Mouse (Mus musculus) liver, embryonic 16.5 days (tissue): ENCODE measurements around the gene Hoxb13. TPM values are rescaled to one million over a fixed set of nuclear protein-coding genes. Genes with fewer than 3 reads are reported as not detected.

Experiments used
- ATAC-seq: fragments of 200-750 bp; cut with Nextera tagmentation; 2 replicates; pipeline ENCODE4 v1.8.0; 2017; ENCODE audit warnings: low read depth, mild to moderate bottlenecking, moderate number of reproducible peaks, moderate library complexity
- H3K27ac ChIP-seq: fragments of 300-500 bp; sonication (generic); 2 replicates; pipeline ENCODE4 v1.5.1; 2014; ENCODE audit warnings: mild to moderate bottlenecking, low read length
- H3K27me3 ChIP-seq: fragments of 300-500 bp; sonication (generic); 2 replicates; pipeline ENCODE4 v1.6.1; 2014; ENCODE audit warnings: low read depth, low read length, mixed read lengths; ENCODE audit not compliant: control insufficient read depth, insufficient read depth
- H3K36me3 ChIP-seq: fragments of 300-500 bp; sonication (generic); 2 replicates; pipeline ENCODE4 v1.6.1; 2014; ENCODE audit warnings: mild to moderate bottlenecking; ENCODE audit not compliant: control insufficient read depth, insufficient read depth
- H3K4me1 ChIP-seq: fragments of 300-500 bp; sonication (generic); 2 replicates; pipeline ENCODE4 v1.6.1; 2014; ENCODE audit warnings: low read depth, low read length, mixed read lengths; ENCODE audit not compliant: control insufficient read depth
- H3K4me2 ChIP-seq: fragments of 300-500 bp; sonication (generic); 2 replicates; pipeline ENCODE4 v1.6.1; 2014; ENCODE audit warnings: low read depth, low read length, mixed read lengths
- H3K4me3 ChIP-seq: fragments of 300-500 bp; sonication (generic); 2 replicates; pipeline ENCODE4 v1.5.1; 2014; ENCODE audit warnings: low read depth, mild to moderate bottlenecking, low read length
- H3K9ac ChIP-seq: fragments of 300-500 bp; sonication (generic); 2 replicates; pipeline ENCODE4 v1.6.1; 2014; ENCODE audit warnings: low read depth, low read length
- H3K9me3 ChIP-seq: fragments of 300-500 bp; sonication (generic); replicated peaks from 2 replicates; pipeline ENCODE4 v1.6.1; 2016; ENCODE audit warnings: low read length; ENCODE audit not compliant: control insufficient read depth
- WGBS: fragments of 180-500 bp; shearing (Covaris S2); extraction: QIAGEN DNeasy Blood & Tissue Kit; methylation state at CpG from one replicate; pipeline ENCODE4 v1.1.7; 2014; ENCODE audit not compliant: insufficient replicate concordance; 5-methylcytosine and 5-hydroxymethylcytosine counted together
- polyA plus RNA-seq: library from polyadenylated mRNA; unstranded; fragments of >200 nt; fragmentation: Nextera tagmentation; extraction: Ambion mirVana; gene quantifications from 2 replicates; pipeline ENCODE4 v1.2.1, GENCODE M21; 2015

The Hoxb13 gene
- polyA plus RNA-seq, 1 experiment from 2014 or later, result not detected

DNA sequence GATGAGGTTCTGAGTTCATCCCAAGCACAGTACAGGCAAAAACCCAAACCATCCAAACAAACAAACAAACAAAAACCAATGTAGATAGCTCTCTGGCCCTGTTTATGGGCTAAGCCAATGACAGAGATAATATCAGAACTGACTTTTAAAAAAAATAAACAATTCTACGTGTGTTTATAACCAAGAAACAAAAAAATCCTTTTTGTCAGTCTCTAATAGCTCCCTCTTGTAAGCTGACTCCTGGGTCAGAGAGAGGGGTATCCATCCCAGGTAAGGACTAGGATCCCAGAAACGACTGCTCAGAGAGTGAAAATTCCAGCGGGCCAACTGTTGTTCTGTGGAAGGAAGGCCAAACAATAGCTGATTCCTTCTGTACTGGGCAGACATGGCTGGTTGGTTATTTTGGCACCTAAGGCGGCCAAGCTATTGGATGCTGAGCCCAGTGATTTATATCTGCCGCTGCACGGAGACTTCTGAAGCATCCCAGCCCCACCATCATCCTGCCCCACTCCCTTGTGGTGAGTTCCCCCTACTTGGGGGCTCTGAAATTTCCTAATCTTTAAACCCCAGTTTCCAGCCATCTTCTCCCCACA lies 15.1 kb upstream of the Hoxb13 start:
- no peak overlapping the region for H3K9ac ChIP-seq
- ATAC-seq, result no peak
- 3% methylated on average over 6 of the region's 6 CpGs for WGBS
- no peak overlapping the region for H3K4me2 ChIP-seq
- H3K9me3 ChIP-seq, result no peaks in the 10 kb centered on the region
- no peaks in the 10 kb centered on the region for H3K4me1 ChIP-seq
- H3K27me3 ChIP-seq, result peaks cover 89% of the 10 kb centered on the region
- no peaks in the 10 kb centered on the region for H3K36me3 ChIP-seq
- no peak overlapping the region for H3K27ac ChIP-seq
- H3K4me3 ChIP-seq, result no peak overlapping the region

DNA sequence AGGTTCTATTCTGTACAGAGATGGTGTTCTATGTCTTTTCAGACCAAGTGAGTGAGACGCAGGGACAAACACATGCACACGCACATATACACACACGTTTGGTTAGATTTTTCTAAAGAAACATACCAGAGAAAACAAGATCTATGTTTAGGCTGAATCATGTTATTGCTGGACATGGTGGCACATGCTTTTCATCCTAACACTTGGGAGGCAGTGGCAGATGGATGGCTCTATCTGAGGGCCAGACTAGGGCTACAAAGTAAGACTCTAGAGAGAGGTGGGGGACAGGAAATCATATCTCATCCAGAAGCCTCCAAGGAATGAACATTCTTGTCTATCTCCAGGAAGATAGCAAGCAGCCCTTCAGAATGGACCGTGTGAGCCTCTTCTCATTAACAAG lies 13.1 kb upstream of the Hoxb13 start:
- ATAC-seq, result no peak
- Histone ChIP-seq H3K9ac (no peak overlapping the region), H3K4me3 (no peak overlapping the region), H3K27me3 (peaks cover 81% of the 10 kb centered on the region), H3K4me2 (no peak overlapping the region), H3K4me1 (no peaks in the 10 kb centered on the region), H3K36me3 (no peaks in the 10 kb centered on the region), H3K27ac (no peak overlapping the region), H3K9me3 (no peaks in the 10 kb centered on the region)
- WGBS, result 19% methylated on average over 4 of the region's 4 CpGs

DNA sequence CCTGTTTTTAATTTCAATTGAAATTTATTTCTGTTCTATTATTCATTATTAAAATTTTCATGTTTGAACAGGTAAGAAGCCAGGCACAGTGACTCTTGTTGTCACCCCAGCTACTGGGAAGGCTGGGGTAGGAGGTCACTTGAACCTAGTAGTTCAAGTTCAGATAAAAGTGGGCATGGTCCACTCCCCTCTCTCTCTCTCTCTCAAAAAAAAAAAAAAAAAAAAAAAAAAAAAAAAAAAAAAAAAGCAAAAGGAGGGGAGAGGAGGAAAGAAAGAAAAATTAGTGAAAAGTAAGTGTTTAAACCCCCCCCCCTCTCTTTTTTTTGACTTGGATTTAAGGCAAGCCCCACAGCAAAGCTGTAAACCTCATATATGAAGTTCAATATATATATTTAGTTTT lies 9.9 kb upstream of the Hoxb13 start:
- no peak for ATAC-seq
- Histone ChIP-seq H3K27me3 (peaks cover 80% of the 10 kb centered on the region), H3K9me3 (no peaks in the 10 kb centered on the region), H3K9ac (no peak overlapping the region), H3K36me3 (no peaks in the 10 kb centered on the region), H3K4me3 (no peak overlapping the region), H3K27ac (no peak overlapping the region), H3K4me2 (no peak overlapping the region), H3K4me1 (no peaks in the 10 kb centered on the region)

DNA sequence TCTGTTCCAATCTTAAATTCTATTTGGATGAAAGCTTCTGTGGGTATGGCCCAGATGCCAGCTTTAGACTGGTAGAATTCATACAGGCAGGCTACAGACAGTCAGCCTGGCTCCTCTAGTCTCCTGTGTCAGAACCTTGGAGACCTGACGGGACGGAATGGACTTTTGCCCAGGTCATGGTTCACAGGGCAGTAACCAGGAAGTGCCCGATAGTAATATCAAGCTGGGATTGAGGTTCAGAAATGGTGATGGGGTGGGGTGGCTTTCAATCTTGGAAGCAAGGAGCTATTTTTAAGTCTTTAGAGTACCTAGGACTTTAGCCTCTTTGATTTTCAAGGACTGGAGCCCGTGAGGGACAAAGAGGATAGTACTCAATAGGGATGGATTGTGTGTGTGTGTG lies 6.8 kb upstream of the Hoxb13 start:
- no peak for ATAC-seq
- H3K4me3 ChIP-seq, result no peak overlapping the region
- H3K9ac ChIP-seq, result no peak overlapping the region
- H3K27me3 ChIP-seq, result peaks cover 83% of the 10 kb centered on the region
- no peaks in the 10 kb centered on the region for H3K9me3 ChIP-seq
- H3K4me1 ChIP-seq, result no peaks in the 10 kb centered on the region
- no peak overlapping the region for H3K27ac ChIP-seq
- no peak overlapping the region for H3K4me2 ChIP-seq
- 12% methylated on average over 4 of the region's 4 CpGs for WGBS
- H3K36me3 ChIP-seq, result no peaks in the 10 kb centered on the region

DNA sequence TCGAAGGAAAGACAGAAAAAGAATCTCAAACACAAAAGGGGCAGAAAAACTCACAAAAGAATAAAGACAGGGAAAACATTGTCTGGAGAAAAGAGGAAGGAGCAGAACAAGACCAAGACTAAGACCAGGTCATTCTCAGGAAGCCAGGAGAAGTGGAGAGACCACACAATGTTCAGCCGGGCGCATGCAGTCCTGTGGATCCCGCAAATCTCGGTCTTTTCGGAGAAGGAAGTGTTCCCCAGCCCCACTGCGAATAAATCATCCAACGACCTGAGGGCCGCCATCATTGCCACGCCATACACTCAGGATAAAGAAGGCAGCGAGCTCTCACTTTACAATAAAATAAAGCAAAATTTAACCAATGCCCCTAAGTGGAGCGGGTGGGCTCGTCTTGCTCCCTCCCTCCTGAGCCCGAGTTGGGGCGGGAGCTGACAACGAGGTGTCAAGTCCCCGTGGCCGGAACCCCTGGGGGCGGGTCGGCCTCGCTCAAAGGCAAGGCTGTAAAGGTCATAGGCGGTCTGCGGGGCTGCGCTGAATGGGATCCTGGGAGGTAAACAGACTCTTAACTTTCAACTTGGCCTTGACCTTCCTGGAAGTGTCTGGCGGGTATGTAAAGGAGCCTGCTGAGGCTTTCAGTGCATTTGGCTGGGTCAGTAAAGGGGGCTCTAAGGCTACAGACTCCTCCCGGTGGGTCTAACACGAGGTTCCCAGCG lies 4.2 kb upstream of the Hoxb13 start:
- Histone ChIP-seq H3K4me1 (no peaks in the 10 kb centered on the region), H3K9me3 (no peaks in the 10 kb centered on the region), H3K36me3 (no peaks in the 10 kb centered on the region), H3K27ac (no peak overlapping the region), H3K4me2 (no peak overlapping the region), H3K9ac (no peak overlapping the region), H3K27me3 (peaks cover 97% of the 10 kb centered on the region), H3K4me3 (no peak overlapping the region)
- ATAC-seq, result no peak
- WGBS, result 1% methylated on average over 28 of the region's 28 CpGs

DNA sequence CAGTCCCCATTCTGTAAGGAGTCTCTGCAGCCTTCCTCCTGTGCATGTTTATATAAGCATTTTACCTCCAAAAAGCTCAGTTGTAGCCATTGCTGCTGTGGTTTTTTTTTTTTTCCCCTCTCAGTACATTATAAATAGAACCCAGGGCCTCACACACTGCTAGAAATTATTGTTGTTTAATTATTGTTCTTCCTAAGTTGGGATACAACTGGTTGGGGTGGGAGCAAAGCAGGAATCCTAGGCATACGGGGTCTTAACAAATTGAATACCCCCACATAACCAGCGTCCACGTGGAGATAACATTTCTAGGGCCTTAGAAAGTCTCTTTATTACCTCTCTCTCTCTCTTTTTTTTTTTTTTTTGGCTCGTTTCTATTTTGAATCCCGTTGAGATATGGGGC lies 3.0 kb upstream of the Hoxb13 start:
- Histone ChIP-seq H3K4me1 (no peaks in the 10 kb centered on the region), H3K9me3 (no peaks in the 10 kb centered on the region), H3K4me3 (no peak overlapping the region), H3K9ac (no peak overlapping the region), H3K27me3 (peaks cover 97% of the 10 kb centered on the region), H3K36me3 (no peaks in the 10 kb centered on the region), H3K4me2 (no peak overlapping the region), H3K27ac (no peak overlapping the region)
- ATAC-seq, result no peak
- WGBS, result 5% methylated on average over 5 of the region's 5 CpGs

DNA sequence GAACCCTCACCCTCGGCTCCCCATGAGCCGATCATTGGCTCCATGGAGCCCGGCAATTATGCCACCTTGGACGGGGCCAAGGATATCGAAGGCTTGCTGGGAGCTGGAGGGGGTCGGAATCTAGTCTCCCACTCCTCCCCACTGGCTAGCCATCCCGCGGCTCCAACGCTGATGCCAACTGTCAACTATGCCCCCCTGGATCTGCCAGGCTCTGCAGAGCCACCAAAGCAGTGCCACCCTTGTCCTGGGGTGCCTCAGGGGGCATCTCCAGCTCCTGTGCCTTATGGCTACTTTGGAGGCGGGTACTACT lies 240 bp downstream of the Hoxb13 start:
- no peaks in the 10 kb centered on the region for H3K9me3 ChIP-seq
- no peak overlapping the region for H3K4me2 ChIP-seq
- no peak overlapping the region for H3K27ac ChIP-seq
- H3K4me1 ChIP-seq, result no peaks in the 10 kb centered on the region
- peaks cover 98% of the 10 kb centered on the region for H3K27me3 ChIP-seq
- WGBS, result 3% methylated on average over 10 of the region's 10 CpGs
- ATAC-seq, result no peak
- no peaks in the 10 kb centered on the region for H3K36me3 ChIP-seq
- no peak overlapping the region for H3K4me3 ChIP-seq
- H3K9ac ChIP-seq, result no peak overlapping the region

DNA sequence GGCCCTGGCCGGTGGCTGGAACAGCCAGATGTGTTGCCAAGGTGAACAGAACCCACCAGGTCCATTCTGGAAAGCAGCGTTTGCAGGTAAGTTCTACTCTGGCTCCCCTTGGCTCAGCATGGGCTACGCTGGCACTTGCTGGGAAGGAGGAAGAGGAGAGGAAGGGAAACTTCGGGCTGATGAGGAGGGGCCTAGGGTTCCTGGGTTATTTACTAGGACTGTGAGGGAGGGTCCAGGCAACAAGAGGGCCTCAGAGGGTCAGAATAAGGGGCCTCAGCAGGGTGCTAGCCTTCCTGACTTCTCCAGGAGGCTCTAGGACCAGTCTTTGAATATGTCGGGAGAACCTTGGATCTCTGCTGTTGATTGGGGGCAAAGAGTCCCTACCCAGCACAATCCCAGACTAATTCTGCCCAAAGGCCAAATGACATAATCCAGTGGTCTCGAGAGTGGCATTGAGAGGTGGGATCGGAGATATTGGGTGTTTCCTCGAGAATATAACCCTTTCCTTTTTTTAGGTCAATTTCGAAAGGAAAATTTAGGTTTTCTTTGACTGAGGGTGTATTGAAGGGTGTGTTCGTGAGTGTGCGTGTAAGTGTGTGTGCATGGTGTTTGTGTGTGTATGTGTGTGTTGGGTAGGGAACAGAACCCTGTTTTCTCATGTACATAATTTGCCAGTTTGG lies 985 bp downstream of the Hoxb13 start:
- 7% methylated on average over 11 of the region's 11 CpGs for WGBS
- Histone ChIP-seq H3K4me3 (no peak overlapping the region), H3K9ac (no peak overlapping the region), H3K4me2 (no peak overlapping the region), H3K9me3 (no peaks in the 10 kb centered on the region), H3K4me1 (no peaks in the 10 kb centered on the region), H3K27me3 (peaks cover 100% of the 10 kb centered on the region), H3K36me3 (no peaks in the 10 kb centered on the region), H3K27ac (no peak overlapping the region)
- ATAC-seq, result no peak

DNA sequence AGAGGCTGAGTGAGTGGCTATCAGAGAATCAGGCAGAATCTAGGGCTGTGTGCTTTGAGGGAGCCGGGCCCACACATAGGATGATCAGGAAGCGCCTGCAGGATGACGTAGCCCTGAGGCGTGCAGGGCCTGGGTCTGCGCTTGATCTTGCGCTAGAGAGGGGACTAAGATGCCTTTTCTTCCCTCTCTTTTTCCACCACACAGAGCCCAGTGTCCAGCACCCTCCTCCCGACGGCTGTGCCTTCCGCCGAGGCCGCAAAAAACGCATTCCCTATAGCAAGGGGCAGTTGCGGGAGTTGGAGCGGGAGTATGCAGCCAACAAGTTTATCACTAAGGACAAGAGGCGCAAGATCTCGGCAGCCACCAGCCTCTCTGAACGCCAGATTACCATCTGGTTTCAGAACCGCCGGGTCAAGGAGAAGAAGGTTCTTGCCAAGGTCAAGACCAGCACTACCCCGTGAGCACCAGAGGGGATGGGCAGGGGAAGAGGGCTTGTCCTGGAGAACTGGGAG lies 1.7 kb downstream of the Hoxb13 start:
- Histone ChIP-seq H3K36me3 (no peaks in the 10 kb centered on the region), H3K4me2 (no peak overlapping the region), H3K4me3 (no peak overlapping the region), H3K27ac (no peak overlapping the region), H3K27me3 (peaks cover 100% of the 10 kb centered on the region), H3K9ac (no peak overlapping the region), H3K9me3 (no peaks in the 10 kb centered on the region), H3K4me1 (no peaks in the 10 kb centered on the region)
- WGBS, result 3% methylated on average over 20 of the region's 20 CpGs
- ATAC-seq, result no peak
